Mouse (Mus musculus): ENCODE data around the gene Srrm4.

Gene Srrm4

GRCm38 (mm10) chr5:116494377-116494776 is 97.2 kb downstream of the Srrm4 start:
- no peak for ATAC-seq (ENCODE audit: insufficient number of reproducible peaks, low FRiP score, low TSS enrichment)

- no peak for ATAC-seq (ENCODE audit: insufficient number of reproducible peaks, low FRiP score, low TSS enrichment)
Observed at GRCm38 (mm10) chr5:116492726-116493125, 98.9 kb downstream of the Srrm4 start.

DNA sequence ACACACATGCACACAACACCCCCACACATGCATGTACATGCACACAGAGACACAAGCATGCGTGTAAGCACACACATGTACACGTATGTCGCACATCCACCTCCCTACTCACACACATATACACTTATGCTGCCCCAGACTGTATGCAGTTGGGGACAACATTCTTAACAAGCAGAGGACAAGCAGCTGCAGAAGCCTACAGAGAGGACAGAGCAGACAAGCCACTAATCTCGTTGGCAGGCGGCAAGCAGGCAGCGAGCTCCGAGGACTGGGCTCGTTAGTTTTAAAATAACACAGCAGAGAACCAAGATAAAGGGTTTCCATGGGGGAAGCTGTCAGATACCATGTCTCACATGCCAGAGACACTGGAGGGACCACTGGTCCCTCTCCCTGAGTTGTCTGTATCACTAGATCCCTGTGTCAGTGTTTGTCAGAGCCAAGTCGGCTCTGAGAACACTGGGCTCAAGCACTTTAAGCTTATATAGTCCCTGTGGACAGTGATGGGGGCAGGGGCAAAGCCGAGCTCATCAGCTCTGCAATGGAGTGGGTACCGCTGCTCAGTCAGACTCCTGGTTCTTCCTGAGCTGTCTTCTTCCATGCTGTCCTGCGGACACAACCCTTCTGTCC is 99.7 kb downstream of the Srrm4 start:
- ATAC-seq (ENCODE audit: insufficient number of reproducible peaks, low FRiP score, low TSS enrichment): no peak

- ATAC-seq (ENCODE audit: insufficient number of reproducible peaks, low FRiP score, low TSS enrichment): no peak
Observed at GRCm38 (mm10) chr5:116490826-116491225, 100.8 kb downstream of the Srrm4 start.

GRCm38 (mm10) chr5:116489621-116490020 is 102.0 kb downstream of the Srrm4 start:
- no peak for ATAC-seq (ENCODE audit: insufficient number of reproducible peaks, low FRiP score, low TSS enrichment)

DNA sequence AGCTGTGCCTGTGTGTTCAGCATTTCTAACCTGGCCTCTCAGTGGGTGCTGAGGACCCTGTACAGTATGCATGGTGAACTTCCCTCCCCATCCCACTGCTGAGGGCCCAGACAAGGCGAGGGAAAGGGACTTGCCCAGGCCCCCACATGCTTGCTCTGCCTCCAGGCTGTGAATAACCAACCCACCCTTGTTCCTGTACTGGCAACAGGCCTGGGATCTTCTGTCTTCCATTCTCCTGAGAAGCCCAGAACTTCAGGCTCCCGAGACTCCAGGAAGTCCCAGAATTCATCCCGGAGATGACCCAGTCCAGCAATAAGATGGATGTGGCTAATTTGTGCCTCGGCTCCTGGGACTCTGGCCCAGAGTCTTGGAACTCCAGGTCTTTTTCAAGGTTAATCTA is 105.5 kb downstream of the Srrm4 start:
- no peak for ATAC-seq (ENCODE audit: insufficient number of reproducible peaks, low FRiP score, low TSS enrichment)

DNA sequence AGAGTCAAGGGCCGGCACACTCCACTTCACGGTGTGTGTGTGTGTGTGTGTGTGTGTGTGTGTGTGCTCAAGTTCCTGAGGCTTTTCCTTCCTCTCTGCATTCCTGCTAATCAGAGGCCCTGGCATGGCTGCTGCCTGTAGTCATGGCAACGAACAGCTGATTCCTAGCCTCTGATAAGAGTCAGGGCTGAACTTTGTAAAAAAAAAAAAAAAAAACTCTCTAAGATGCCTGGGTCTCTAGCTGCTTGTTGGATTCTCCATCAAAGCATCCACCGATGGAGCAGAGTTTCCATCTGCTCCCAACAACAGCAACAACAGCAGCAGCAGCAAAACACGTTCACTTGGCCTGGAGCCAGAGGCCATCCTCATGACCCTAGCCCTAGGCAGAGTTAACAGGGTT is 106.5 kb downstream of the Srrm4 start:
- ATAC-seq (ENCODE audit: insufficient number of reproducible peaks, low FRiP score, low TSS enrichment): no peak

GRCm38 (mm10) chr5:116484236-116484635 is 107.4 kb downstream of the Srrm4 start:
- ATAC-seq (ENCODE audit: insufficient number of reproducible peaks, low FRiP score, low TSS enrichment): 0 out of 2 replicates have a peak, but pooled peaks have one; percentile 26

GRCm38 (mm10) chr5:116478607-116479371 is 112.8 kb downstream of the Srrm4 start:
- no peak for ATAC-seq (ENCODE audit: insufficient number of reproducible peaks, low FRiP score, low TSS enrichment)

DNA sequence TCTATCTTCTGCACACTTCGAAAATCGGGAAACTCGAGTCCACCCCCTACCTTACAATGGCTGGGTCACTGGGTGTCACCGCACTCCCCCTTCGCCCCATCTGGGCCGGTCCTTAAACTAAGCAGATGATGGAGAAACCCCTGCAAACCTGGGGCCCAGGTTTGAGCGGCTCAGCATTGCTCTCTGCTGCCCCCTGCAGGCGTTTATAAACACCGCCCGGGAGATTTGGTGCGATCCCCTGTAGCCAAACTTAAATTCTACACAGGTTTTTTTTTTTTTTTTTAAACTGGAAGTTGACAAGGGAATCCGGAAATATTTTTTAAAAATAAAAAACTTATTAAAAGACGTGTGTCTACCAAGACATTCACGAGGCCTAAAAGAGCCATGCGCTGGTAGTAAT is 115.6 kb downstream of the Srrm4 start:
- ATAC-seq (ENCODE audit: insufficient number of reproducible peaks, low FRiP score, low TSS enrichment): no peak

- no peak for ATAC-seq (ENCODE audit: insufficient number of reproducible peaks, low FRiP score, low TSS enrichment)
Observed at GRCm38 (mm10) chr5:116461354-116462042, 130.1 kb downstream of the Srrm4 start.

GRCm38 (mm10) chr5:116459970-116460369 is 131.6 kb downstream of the Srrm4 start:
- ATAC-seq (ENCODE audit: insufficient number of reproducible peaks, low FRiP score, low TSS enrichment): no peak

DNA sequence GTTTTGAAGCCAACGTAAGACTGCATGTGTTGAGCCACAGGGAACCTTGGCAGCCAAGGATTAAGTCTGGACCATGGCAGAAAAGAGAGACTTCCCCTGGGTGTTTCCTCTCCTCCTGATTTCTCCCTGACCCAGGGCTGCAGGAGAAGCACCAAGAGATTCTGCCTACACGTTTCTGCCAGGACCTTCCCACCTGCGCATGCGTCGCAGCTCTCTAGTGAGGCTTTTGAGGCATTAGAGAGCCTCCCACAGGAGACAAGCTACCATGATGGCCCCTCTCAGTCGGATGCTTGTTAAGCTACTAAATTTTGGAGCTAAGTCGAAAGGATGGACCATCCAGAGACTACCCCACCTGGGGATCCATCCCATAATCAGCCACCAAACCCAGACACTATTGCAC is 133.8 kb downstream of the Srrm4 start:
- no peak for ATAC-seq (ENCODE audit: insufficient number of reproducible peaks, low FRiP score, low TSS enrichment)

DNA sequence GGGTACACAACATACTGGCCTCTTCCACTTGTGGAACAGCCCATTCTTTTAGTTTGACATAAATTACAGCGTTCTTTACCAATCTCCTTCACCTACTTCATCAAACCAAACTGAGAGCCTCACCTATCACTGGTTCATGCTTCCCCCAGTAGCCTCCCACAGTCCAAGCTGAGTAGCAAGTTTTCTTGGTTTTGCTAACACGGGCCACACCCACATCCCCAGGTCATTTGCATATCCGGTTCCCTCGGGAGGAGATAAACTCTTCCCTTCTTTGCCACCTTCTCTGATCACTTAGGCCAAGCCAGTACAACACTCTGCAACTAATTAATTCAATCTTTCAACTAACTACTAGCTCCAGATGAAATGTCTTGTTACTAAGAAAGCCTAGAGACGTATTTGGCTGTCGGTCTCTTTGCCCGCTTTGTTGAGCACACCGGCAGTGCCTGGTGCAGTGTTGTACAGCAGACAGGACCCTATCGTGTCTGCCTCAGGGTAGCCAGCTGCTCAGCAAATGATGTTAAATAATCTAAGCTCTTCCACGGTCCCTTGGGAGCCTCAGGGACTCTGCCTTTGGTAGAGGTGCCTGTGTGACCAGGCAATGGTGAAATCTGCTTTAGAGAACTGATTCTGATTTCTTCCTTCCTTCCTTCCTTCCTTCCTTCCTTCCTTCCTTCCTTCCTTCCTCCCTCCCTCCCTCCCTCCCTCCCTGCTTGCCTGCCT is 134.7 kb downstream of the Srrm4 start:
- no peak for ATAC-seq (ENCODE audit: insufficient number of reproducible peaks, low FRiP score, low TSS enrichment)

DNA sequence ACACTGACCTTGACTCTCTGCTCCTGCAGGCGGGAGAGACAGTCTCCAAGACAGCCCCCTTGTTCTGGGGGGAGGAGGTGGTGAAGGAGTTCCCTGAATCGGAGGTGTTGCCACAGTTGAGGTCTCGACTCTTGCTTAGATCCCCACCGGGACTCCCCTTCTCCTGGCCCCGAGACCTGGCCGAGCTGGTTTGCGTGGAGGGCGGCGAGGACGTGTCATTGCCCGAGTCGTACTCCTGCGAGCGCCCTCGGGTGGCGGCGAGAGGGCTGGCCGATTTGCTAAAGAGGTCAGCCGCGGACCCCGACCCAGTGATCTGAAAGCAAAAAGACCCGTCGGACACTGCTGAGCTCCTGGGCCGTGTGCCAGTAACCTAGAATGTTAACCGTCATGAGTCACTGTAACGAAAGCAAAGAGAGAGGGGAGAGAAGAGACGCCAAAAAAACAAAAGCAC is 138.2 kb downstream of the Srrm4 start:
- no peak for ATAC-seq (ENCODE audit: insufficient number of reproducible peaks, low FRiP score, low TSS enrichment)

DNA sequence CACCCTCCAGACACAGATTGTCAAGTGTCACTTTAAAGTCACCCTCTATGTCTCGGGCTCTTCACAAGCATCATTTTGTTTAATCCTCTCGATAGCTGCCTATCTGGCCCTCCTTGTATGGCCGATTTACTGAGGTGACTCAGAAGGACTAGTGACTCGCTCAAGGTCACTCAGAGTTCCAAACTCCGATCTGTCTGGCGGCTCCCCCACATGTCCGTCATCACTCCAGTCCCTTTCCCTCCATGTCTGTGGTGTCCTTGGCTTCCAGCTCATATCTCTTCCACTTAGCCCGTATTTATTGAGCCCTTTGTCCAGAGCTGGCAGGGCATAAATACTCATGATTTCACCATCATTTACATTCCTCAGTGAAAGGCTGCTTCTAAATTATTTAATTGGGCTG is 140.7 kb downstream of the Srrm4 start:
- ATAC-seq (ENCODE audit: insufficient number of reproducible peaks, low FRiP score, low TSS enrichment): no peak

DNA sequence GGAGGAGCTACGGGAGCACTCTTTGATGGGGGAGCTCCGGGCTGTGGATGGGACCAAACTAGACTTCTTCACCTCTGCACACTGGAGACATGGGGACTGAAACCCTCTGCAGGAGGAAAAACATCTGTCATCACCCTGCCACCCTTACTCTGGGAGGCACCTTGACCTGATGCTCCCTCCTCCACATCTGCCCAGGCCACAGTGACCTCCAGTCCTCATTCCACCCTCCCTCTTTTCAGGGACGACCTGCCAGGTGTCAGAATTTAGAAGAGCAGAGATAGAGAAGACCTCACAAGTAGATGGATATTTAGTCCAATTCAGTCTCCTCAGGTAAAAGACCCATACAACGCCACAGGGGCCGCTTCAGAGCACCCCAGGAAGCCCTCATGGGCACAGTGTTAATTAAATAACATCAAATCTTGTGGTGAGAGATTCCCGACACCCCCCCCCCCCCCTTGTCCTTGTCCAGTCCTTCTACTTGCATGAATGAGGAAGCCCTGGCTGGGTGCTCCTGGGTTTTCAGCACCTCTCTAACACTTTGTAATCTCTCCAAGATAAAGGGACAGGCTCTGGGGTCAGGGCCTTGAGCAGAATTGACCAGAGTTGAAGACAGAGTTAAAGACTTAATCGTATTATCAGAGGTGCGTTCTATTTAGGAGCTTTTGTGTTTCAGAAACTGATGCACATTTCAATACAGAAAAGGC is 141.9 kb downstream of the Srrm4 start:
- no peak for ATAC-seq (ENCODE audit: insufficient number of reproducible peaks, low FRiP score, low TSS enrichment)

DNA sequence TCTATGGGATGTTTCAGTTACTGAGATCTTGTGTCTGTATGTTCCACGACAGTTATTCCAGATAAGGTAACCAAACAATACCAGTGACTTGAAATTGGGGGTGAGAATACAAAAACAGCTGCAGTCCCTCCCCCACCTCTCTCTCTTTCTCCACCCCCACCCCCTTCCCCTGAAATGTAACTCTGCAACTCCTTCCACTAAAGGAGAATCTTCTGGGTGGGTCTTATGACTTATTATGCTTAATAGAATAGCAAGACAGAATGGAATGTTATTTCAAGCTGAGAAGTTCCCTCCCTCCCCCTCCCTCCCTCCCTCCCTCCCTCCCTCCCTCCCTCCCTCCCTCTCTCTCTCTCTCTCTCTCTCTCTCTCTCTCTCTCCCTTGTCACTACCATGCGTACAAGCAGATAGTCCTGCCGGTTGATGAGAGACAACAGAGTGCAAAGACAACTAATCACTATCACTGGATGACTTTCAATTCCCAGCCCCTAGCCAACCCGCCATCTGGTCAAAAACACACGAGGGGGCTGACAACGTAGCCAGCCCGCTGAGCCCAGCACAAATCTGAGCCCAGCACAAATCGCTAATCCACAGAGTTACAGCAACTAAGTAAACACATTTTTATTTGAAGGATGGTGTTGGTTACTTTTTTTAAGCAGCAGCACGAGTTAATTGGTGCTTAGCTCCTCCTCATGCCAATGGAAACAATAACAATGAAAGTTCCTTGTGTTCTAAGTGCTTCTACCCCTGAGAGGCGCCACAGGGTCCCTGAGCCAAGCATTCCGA is 143.0 kb downstream of the Srrm4 start:
- no peak for ATAC-seq (ENCODE audit: insufficient number of reproducible peaks, low FRiP score, low TSS enrichment)

GRCm38 (mm10) chr5:116447821-116448350 is 143.7 kb downstream of the Srrm4 start:
- no peak for ATAC-seq (ENCODE audit: insufficient number of reproducible peaks, low FRiP score, low TSS enrichment)
